Mouse (Mus musculus) retina, postnatal 1 day (tissue): ENCODE data around the gene Txndc9.

Experiments used
- DNase-seq: peaks from one replicate; pipeline ENCODE4 v3.0.0-alpha.2; 2012

The Txndc9 gene

DNA sequence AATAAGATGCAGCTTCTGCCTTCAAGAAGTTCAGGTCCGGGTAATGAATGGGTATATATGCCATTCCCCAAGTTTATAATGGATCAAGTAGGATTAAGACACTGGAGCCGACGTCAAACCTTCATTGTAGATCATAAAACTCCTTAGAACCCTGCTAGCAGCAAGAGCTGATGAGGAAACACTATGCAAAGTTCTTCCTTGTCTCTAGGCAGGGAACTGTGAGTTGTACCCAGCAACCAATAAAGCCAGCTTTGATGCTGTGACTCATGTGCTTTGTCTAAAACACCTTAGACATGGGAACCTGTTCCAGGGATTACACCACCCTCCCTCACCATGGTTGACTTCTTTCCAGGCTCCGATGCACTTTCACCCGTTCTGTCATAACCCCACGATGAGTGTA is 28.9 kb downstream of the Txndc9 start:
- DNase-seq: no peak

DNA sequence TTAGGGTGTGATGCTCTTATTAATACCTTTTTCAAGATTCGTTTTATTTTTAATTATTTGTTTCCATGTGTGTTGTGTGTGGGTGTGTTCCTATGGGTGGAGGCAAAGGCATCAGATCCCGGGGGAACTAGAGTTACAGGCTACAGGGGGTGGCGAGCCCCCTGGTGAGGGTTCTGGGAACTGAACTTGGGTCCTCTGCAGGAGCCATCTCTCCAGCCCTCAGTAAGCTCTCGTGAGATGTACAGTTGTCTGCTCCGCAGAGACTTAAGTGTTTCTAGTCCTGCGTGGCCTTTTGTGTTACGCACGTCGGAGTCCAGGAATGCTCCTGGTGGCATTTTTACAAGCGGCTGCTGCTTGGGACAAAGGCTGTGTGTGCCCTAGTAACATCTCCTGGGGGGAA is 32.1 kb downstream of the Txndc9 start:
- no peak for DNase-seq

GRCm38 (mm10) chr1:37959486-37959885 is 38.2 kb downstream of the Txndc9 start:
- no peak for DNase-seq

DNA sequence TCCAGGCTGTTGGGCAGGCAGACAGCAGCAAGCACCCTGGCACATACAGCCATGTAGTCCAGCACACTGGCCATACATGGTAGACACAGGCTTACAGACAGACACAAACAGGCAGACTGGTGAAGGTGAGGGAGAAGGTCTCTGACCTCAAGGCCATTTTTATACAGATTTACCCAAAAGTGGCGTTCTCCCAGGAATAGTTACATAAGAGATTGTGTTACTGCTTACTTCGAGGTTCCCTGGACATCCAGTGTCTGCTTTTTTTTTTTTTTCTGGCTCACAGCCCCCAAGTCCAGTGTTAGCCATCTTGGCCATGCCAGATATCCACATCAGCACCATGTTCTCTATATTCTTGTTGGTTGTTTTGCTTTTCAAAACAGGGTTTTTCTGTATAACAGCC is 39.2 kb downstream of the Txndc9 start:
- DNase-seq: no peak

DNA sequence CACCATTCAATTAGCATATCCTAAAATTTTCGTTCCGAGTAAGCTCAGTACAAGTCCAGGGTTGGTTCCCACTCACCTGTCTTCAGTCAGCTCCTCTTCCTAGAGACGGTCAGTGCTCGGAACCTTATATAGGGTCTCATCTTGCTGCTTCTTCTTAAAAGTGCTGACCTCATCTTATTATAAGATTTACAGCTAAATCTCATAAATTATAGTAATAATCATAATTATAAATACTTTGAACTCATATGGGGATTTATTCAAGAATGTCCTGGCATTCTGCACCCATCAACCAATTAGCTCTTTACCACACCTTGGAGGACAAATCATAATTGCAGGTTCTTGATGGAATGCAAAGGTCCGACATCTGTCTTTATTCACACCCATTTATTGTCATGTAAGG is 40.0 kb downstream of the Txndc9 start, which contains the start of gene Lyg1:
Gene Lyg1, minus strand, starts transcription at position 101 of the 400 bp plus-strand sequence.
- no peak for DNase-seq

- peak; percentile 27 for DNase-seq
These were observed 40.8 kb downstream of the Txndc9 start for GRCm38 (mm10) chr1:37956690-37957431.

GRCm38 (mm10) chr1:37955251-37955650 is 42.4 kb downstream of the Txndc9 start:
- no peak for DNase-seq

GRCm38 (mm10) chr1:37954786-37955185 is 42.9 kb downstream of the Txndc9 start:
- no peak for DNase-seq

DNA sequence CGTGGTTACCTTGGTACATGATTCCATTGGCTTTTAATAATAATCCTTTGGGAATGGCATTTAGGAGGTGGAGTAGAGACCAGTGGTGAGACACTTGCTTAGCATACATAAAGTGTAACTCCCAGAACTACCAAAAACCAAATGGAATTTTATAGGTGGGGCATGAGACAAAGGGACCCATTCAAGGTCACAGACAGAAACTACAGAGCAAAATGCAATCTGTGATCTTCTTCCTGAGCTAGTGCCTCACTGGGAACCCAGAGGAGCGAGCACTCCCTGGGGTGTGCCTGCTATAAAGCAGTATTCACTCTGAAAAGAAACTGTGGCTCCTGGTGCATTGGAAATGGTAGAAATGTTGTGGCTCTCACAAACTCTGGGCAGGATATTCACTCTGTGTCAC is 48.8 kb downstream of the Txndc9 start:
- no peak for DNase-seq
